Mouse (Mus musculus) embryo, embryonic 10 days (tissue): ENCODE data around the gene Nlrc3.
"Not testable (repeated sequence)": the region's sequence is repeated elsewhere in the genome, so short reads cannot be mapped to it uniquely, and the experiment has no call there.

Experiments used
- DNase-seq: peaks from one replicate; pipeline ENCODE4 v3.0.0-alpha.2; 2015; ENCODE audit warnings: low spot score

Gene Nlrc3

GRCm38 (mm10) chr16:3976251-3976671, at the start of gene Nlrc3:
Nlrc3 (minus strand) TSS chr16:3976632.
- DNase-seq = no peak

DNA sequence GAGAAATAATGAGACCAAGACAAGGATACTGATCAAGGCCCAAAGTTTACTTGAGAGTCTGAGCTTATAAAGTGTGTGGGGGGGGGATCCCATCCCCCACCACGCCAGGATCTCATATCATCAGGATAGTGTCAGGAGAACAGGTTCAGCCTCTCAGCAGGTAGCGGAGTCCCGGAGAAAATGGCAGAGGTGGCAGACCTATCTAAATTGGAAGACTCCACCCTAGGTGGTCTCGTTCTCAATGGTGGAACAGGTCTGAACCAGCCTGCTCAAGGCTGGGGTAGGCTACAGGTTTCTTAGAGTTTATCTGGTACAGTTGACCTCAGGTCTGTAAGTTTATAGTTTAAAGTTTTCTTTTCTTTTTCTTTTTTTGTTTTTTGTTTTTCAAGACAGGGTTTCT, 46.3 kb upstream of the Nlrc3 start:
- DNase-seq = no peak

- DNase-seq = no peak
Observed at GRCm38 (mm10) chr16:4021241-4021640, 44.8 kb upstream of the Nlrc3 start.

GRCm38 (mm10) chr16:4017466-4017865, 41.0 kb upstream of the Nlrc3 start:
- not testable (repeated sequence) for DNase-seq

- not testable (repeated sequence) for DNase-seq
Observed at GRCm38 (mm10) chr16:4016786-4017185, 40.4 kb upstream of the Nlrc3 start.

- no peak for DNase-seq
Observed at GRCm38 (mm10) chr16:4014040-4014668, 37.7 kb upstream of the Nlrc3 start.

DNA sequence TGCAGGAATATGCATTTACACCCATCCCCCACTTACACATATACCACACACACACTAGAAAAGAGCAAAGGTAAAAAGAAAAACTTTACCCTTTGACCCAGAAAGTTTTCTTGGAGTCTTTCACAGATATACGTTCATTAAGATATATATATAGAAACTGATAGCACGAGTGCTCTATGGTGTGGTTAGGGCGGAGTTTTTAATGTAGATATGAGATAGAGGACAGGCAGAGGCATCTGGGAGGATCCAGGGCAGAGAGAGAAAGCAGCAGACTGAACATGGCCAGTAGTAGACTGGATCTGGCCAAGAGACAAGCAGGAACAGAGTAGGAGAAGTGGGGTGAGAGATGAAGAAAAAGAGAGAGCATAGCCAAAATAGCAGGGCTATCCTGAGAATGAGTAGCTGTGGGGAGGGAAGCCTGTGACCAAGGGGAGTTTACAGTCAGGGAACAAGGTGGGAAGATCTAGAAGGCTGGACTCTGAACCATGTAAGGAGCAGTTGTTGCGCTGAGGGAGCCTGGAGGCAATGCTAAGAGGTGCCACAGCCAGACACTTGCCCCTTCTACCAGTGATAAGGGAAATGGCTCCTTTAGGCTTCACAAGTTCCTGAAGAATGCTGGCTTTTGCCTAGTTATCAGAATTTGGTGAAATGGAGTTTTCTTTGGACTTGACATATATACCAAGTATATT, 36.6 kb upstream of the Nlrc3 start:
- DNase-seq = no peak

- peak; percentile 99 for DNase-seq
Observed at GRCm38 (mm10) chr16:4003489-4004398, 27.3 kb upstream of the Nlrc3 start, which contains the start of gene Slx4. Slx4 (minus strand) TSS chr16:4003770.

DNA sequence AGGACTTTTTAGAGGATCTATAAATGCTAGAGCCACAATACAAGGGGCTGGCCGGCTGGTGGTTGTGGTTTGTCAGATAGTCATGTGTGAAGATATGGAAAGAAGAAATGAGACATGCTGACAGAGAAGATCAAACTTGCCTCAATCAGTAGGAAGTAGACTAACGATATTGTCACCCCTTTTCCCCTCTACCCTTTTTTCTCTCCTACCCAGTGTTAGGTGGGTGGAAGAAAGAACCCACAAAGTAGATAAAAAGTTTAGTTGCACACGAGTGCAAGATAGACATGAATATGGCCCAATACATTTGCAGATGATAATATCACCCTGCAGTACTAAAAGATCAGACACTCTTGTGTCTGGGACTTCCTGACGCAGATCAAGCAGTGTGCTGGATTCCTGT, 12.0 kb upstream of the Nlrc3 start:
- DNase-seq = no peak

- DNase-seq = no peak
Observed at GRCm38 (mm10) chr16:3983146-3983700, 6.8 kb upstream of the Nlrc3 start.

DNA sequence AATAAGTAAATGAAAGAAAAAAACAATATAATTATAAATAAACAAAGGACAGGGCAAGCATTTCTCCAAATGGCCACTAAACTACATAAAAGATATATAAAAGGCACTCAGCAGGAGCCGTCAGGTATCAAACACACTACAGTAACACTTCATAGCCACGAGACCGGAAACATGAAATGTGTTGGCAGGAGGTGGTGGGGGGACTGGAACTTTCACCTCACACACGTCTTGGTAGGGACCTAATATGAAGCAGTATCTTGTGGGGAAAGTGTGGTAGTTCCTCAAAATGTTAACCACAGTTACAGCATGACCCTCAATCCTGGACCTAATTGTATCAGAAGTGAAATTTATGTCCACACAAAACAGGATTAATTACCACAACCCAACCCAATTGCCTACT, 5.7 kb upstream of the Nlrc3 start:
- DNase-seq = no peak

DNA sequence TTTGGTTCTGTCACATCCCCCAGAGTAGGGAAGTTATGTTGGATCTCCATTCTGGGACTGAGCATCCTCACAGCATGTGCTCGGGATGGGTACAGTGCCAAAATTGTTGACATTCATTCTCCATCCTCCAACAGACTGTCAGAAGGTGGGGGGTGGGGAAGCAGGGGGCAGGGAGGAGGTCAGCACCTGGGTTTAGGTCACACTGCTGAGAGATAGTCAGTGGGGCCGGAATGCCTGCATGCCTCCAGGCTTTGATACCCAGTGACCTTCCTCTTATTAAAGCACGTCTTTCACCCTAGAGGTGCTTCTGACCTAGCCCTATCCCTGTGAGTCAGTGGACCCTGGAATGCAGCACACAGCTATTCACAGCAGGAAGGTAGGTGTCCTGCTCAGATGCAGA, 280 bp upstream of the Nlrc3 start:
- DNase-seq = no peak

- DNase-seq = no peak
Observed at GRCm38 (mm10) chr16:3975658-3976057, 774 bp downstream of the Nlrc3 start.

- not testable (repeated sequence) for DNase-seq
Observed at GRCm38 (mm10) chr16:3974456-3974855, 2.0 kb downstream of the Nlrc3 start.

DNA sequence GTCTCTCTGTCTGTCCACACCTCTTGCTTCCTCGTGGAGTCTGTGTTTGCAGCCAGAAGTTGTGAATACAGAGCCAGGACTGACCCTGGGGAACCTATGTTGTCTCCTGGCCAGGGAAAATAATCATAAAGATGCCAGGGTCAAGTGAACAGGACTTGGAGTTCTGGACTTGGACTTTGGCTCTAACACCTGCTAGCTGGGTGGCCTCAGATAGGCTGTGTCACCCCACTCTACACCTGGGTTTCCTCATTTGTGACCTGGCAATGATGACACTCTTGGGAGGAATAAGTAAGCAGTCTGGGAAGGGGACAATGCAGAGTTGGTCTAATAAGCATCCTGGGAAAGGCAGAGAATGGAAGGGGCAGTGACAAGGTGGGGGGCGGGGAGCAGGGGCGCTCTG, 10.9 kb downstream of the Nlrc3 start:
- no peak for DNase-seq

DNA sequence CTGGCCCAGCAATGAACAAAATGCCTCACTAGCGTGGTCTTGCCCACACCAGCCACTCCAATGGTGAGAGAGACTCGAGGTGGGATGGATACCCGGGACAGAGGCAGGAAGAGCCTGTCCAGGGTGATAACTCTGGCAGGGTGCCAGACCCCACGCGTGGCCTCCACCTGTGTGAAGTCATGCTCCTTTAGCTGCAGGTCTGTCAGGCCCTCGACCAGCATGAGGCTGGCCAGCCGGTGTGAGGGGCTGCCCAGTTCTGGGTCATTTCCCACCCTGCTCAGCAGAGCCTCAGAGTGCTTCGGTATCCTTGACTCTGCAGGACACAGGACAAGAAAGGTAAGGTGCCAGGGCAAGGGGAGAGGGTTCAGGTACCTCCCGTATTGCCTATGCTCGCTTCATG, 11.4 kb downstream of the Nlrc3 start:
- no peak for DNase-seq

DNA sequence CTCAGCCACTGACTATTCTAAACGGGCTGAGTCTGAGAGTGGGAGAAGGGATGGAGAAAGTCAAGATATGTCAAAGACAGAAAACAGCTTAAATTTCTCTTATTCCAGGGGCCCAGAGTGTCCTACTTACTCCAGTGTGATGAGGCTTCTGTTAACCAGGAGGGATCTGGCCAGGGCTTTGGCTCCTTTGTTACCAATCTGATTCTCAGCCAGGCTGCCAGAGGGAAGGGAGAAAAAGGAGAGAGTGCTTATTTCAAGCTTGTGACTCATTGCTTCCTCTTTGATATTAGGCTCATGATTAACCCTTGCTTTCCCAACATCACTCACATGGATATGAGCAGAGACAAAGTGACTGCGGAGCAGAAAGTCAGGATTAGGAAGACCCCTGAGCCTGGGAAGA, 17.2 kb downstream of the Nlrc3 start:
- DNase-seq = no peak

GRCm38 (mm10) chr16:3956369-3956768, 20.1 kb downstream of the Nlrc3 start:
- DNase-seq = no peak

DNA sequence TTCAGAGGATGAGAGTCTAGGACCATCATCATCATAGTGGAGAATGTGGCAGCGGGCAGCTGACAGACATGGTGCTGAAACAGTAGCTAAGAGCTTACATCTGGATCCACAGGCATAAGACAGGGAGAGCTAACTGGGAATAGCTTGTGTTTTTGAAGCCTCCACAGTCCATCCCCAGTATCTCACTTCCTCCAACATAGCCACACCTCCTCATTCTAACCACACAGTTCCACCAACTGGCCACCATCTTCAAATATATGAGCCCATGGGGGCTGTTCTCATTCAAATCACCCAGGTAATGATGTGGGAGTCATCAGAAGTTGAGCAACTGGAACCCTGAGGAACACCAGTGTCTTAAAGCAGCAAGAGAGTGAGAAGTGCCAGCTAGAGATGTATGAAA, 25.3 kb downstream of the Nlrc3 start:
- DNase-seq = no peak

DNA sequence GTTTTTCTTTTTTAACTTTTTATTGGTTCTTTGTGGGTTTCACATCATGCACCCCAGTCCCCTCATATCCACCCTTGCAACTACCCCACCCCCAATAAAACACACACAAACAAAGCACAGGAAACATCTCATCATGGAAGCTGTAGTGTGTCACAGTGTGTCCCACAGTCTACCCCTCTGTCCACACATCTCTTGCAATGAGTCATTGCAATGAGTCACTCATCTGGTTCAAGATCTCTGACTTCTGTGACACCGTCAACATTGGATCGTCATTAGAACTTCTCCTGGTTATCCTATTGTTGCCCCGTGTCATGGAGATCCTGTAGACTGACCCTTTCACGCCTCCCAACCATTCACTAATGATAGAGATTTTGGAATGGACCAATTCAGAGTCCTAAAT, 41.7 kb downstream of the Nlrc3 start:
- no peak for DNase-seq

DNA sequence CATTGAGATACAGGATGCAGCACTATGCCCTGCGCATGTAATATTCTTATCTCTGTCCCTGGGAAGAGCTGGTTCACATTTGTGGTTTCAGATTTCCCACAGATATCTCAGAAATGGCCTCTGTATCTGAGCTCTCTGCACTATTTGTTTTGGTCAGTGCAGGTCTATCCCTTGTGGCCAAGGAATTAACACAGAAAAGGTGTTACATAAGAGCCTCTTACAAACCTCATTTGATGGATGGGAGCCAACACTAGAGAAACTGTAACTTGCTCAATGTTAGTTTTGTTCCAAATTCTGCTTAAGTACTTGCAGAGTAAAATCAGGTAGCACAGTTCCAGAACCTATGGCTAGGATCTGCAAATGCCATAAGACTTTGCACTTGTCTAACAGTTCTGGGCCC, 42.3 kb downstream of the Nlrc3 start:
- DNase-seq = no peak

DNA sequence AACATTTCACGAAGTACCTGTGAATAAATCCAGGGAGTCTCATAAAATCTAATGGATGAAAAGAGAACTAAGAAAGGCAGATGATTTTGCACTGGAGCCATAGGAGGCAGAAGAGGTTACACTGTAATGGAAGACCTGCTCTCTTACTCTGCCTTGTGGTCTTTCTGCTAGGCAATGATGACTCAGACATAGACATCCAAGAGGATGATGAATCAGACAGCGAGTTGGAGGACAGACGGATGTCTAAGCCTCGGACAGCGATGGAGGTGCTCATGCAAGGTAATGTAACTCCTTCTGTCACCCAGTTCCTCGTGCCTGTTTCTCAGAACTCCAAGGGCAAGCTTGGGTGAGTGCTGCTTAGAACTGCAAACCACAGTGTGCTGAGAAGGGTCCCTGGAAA, 42.9 kb downstream of the Nlrc3 start:
- no peak for DNase-seq

GRCm38 (mm10) chr16:3929151-3929550, 47.3 kb downstream of the Nlrc3 start:
- DNase-seq = no peak
